Mouse (Mus musculus) lung, postnatal 10 days (tissue): ENCODE measurements around the gene Luzp1.

Experiments
- DNase-seq: peaks from one replicate; pipeline ENCODE4 v3.0.0; 2021

Gene Luzp1

GRCm38 (mm10) chr4:136469371-136469903 lies at the start of gene Luzp1:
Luzp1 (plus strand) TSS chr4:136469761.
- peak; percentile 95 for DNase-seq

- DNase-seq, result no peak
Observed at GRCm38 (mm10) chr4:136423224-136423623, 46.3 kb upstream of the Luzp1 start, which contains the start of gene Htr1d. Htr1d (plus strand) TSS chr4:136423524.

GRCm38 (mm10) chr4:136424120-136424999 lies 45.2 kb upstream of the Luzp1 start:
- DNase-seq, result no peak

- peak; percentile 40 for DNase-seq
Observed at GRCm38 (mm10) chr4:136425000-136425288, 44.6 kb upstream of the Luzp1 start.

GRCm38 (mm10) chr4:136430609-136431375 lies 38.8 kb upstream of the Luzp1 start:
- DNase-seq, result no peak

- DNase-seq, result peak; percentile 81
Observed at GRCm38 (mm10) chr4:136431376-136431693, 38.2 kb upstream of the Luzp1 start.

GRCm38 (mm10) chr4:136434029-136434428 lies 35.5 kb upstream of the Luzp1 start:
- no peak for DNase-seq

GRCm38 (mm10) chr4:136439106-136439505 lies 30.5 kb upstream of the Luzp1 start:
- DNase-seq, result no peak

GRCm38 (mm10) chr4:136441354-136442043 lies 28.1 kb upstream of the Luzp1 start:
- DNase-seq, result no peak

- DNase-seq, result no peak
Observed at GRCm38 (mm10) chr4:136444561-136444960, 25.0 kb upstream of the Luzp1 start.

- DNase-seq, result no peak
Observed at GRCm38 (mm10) chr4:136449795-136450194, 19.8 kb upstream of the Luzp1 start.

- DNase-seq, result no peak
Observed at GRCm38 (mm10) chr4:136450271-136450670, 19.3 kb upstream of the Luzp1 start.

GRCm38 (mm10) chr4:136451564-136451963 lies 18.0 kb upstream of the Luzp1 start:
- no peak for DNase-seq

GRCm38 (mm10) chr4:136452286-136452685 lies 17.3 kb upstream of the Luzp1 start:
- no peak for DNase-seq

GRCm38 (mm10) chr4:136452792-136453191 lies 16.8 kb upstream of the Luzp1 start:
- DNase-seq, result no peak

GRCm38 (mm10) chr4:136454850-136455260 lies 14.7 kb upstream of the Luzp1 start:
- peak; percentile 91 for DNase-seq

GRCm38 (mm10) chr4:136456516-136457218 lies 12.9 kb upstream of the Luzp1 start:
- no peak for DNase-seq

- DNase-seq, result no peak
Observed at GRCm38 (mm10) chr4:136458276-136458675, 11.3 kb upstream of the Luzp1 start.

- DNase-seq, result no peak
Observed at GRCm38 (mm10) chr4:136459210-136459609, 10.4 kb upstream of the Luzp1 start.

- no peak for DNase-seq
Observed at GRCm38 (mm10) chr4:136461206-136461605, 8.4 kb upstream of the Luzp1 start.

- DNase-seq, result no peak
Observed at GRCm38 (mm10) chr4:136461761-136462085, 7.8 kb upstream of the Luzp1 start.

- DNase-seq, result peak; percentile 92
Observed at GRCm38 (mm10) chr4:136462086-136462838, 7.3 kb upstream of the Luzp1 start, which contains the start of gene 6030445D17Rik. 6030445D17Rik (plus strand) TSS chr4:136462250.
